Mouse (Mus musculus) heart, adult 2 months (tissue): ENCODE data around the gene Cep72. TPM values are rescaled to one million over a fixed set of nuclear protein-coding genes. Genes with fewer than 3 reads are reported as not detected.

ENCODE experiments used
- DNase-seq, 2 experiments: peaks; one replicate each; pipeline ENCODE4 v3.0.0; 2021
- H3K27ac ChIP-seq: fragments of 200-600 bp; 2 replicates; pipeline ENCODE4 v1.8.1; 2022
- H3K27me3 ChIP-seq: fragments of 200-500 bp; 2 replicates; pipeline ENCODE4 v1.6.1; 2012; ENCODE audit warnings: mild to moderate bottlenecking, low read length, inconsistent platforms, mixed read lengths; ENCODE audit not compliant: control insufficient read depth, insufficient read depth
- H3K36me3 ChIP-seq: fragments of 200-500 bp; 2 replicates; pipeline ENCODE4 v1.6.1; 2012; ENCODE audit warnings: low read length, inconsistent platforms; ENCODE audit not compliant: control insufficient read depth, insufficient read depth
- H3K4me1 ChIP-seq: fragments of 200-500 bp; 2 replicates; pipeline ENCODE4 v1.6.1; 2011; ENCODE audit warnings: low read length; ENCODE audit not compliant: control insufficient read depth, insufficient read depth
- H3K4me3 ChIP-seq: fragments of 200-600 bp; 2 replicates; pipeline ENCODE4 v1.8.1; 2022
- H3K79me2 ChIP-seq: fragments of 200-500 bp; replicated peaks from 2 replicates; pipeline ENCODE4 v1.6.1; 2012; ENCODE audit warnings: mild to moderate bottlenecking, inconsistent platforms, low read length, moderate library complexity, mixed read lengths; ENCODE audit not compliant: control insufficient read depth, insufficient read depth
- H3K9ac ChIP-seq: fragments of 200-500 bp; 2 replicates; pipeline ENCODE4 v1.6.1; 2012; ENCODE audit warnings: low read depth, mild to moderate bottlenecking, control low read depth, inconsistent platforms, low read length, mixed read lengths
- CTCF ChIP-seq: fragments of 200-600 bp; IDR thresholded peaks from 2 replicates; pipeline ENCODE4 v1.8.1; 2022; ENCODE audit warnings: antibody characterized with exemption, mild to moderate bottlenecking, moderate library complexity
- EP300 ChIP-seq: fragments of 200-500 bp; IDR thresholded peaks from 2 replicates; pipeline ENCODE4 v1.6.1; 2011; ENCODE audit warnings: low read depth, low read length, control low read depth; ENCODE audit not compliant: insufficient read depth
- POLR2A ChIP-seq: fragments of 200-500 bp; IDR thresholded peaks from 2 replicates; pipeline ENCODE4 v1.6.1; 2011; ENCODE audit warnings: mild to moderate bottlenecking, low read depth, low read length, control low read depth; ENCODE audit not compliant: insufficient read depth
- WGBS: fragments of 180-500 bp; shearing (Covaris S2); methylation state at CpG from one replicate; pipeline ENCODE4 v1.1.7; 2018; 5-methylcytosine and 5-hydroxymethylcytosine counted together
- intact Hi-C: fragments of 180-260 bp; cut with DNase I; formaldehyde crosslinking; loops from one replicate; pipeline ENCODE4 v1.15.1; 2025
- polyA plus RNA-seq: library from polyadenylated mRNA; depleted of rRNA; stranded (reverse); fragments of >200 nt; gene quantifications from 2 replicates; pipeline ENCODE4 v1.2.3, GENCODE M21; 2012
- total RNA-seq, 2 experiments: library from RNA; stranded (reverse); gene quantifications; 2 replicates each; pipeline ENCODE4 v1.2.3; 2021

Cep72 gene
- total and polyA plus RNA-seq, 3 experiments = 0.34 to 0.68 (median 0.34) TPM

DNA sequence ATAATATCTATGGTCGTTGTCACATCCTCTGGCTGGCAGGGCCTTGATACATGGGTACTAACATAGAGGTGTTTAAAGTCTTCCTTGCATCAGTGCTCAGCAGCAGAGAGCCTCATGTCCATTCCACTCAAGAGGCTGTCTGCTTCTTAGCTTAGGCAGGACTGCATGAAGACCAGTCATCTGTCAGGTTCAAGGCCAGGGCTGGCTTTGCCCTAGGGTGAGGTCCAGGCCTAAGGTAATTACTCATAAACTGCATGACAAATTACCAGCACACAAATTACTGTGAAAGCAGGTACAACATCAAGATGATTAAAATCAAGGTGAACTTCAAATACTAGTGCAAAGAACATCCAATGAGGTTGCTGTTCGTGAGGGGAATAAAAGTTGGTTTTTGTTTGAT, 26.3 kb downstream of the Cep72 start:
- Histone ChIP-seq H3K79me2 (no peaks in the 10 kb centered on the region), H3K9ac (no peak overlapping the region), H3K27me3 (no peaks in the 10 kb centered on the region), H3K4me3 (no peak overlapping the region), H3K27ac (no peak overlapping the region), H3K36me3 (no peaks in the 10 kb centered on the region), H3K4me1 (peaks cover 3% of the 10 kb centered on the region; the same call in 1 of the 2 replicates)
- no peak for DNase-seq
- intact Hi-C loops = no loop called here
- WGBS = 93% methylated on average over 2 of the region's 2 CpGs
- TF ChIP-seq POLR2A (no peak), EP300 (no peak), CTCF (no peak)

DNA sequence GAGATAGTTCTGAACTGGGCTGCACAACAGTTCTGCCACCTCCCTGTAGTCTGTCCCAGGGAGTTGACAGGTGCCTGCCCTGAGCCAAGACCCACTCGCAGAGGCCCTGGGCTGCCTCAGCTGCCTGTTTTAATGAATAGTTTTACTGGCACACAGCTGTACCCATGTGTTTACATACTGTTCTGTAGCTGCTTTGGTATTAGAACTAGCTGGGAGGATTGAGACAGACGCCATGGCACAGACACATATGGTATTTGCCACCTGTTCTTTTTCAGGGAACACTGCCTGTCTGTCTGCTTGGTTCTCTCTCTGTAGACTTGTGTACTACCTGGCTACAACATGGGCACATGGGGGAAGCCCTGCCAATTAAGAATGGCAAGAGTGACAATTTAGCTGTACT, 27.3 kb downstream of the Cep72 start:
- Histone ChIP-seq H3K4me3 (no peak overlapping the region), H3K36me3 (no peaks in the 10 kb centered on the region), H3K4me1 (peaks cover 3% of the 10 kb centered on the region; the same call in 1 of the 2 replicates), H3K27me3 (no peaks in the 10 kb centered on the region), H3K27ac (no peak overlapping the region), H3K9ac (no peak overlapping the region), H3K79me2 (no peaks in the 10 kb centered on the region)
- WGBS = 64% methylated on average over 2 of the region's 2 CpGs
- DNase-seq = no peak
- intact Hi-C loops = no loop called here
- TF ChIP-seq CTCF (no peak), POLR2A (no peak), EP300 (no peak)

DNA sequence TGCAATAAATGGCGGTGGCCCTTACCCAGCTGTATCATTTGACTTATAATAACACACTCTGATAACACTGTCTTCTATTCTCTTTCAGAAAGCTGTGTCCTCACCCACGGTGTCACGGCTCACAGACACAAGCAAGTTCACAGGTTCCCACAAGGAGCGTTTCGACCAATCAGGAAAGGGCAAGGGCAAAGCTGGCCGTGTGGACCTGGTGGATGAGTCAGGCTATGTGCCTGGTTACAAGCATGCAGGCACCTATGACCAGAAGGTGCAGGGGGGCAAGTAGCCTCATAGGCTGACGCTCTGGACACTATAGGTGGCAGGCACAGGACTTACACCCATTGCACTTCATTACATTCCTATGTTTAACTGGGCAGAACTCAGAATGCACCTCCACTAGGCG, 31.0 kb downstream of the Cep72 start:
- no peak overlapping the region for H3K4me3 ChIP-seq
- intact Hi-C loops = no loop called here
- TF ChIP-seq EP300 (no peak), CTCF (no peak), POLR2A (no peak)
- no peaks in the 10 kb centered on the region for H3K27me3 ChIP-seq
- 89% methylated on average over 8 of the region's 8 CpGs for WGBS
- H3K4me1 ChIP-seq = peaks cover 7% of the 10 kb centered on the region
- DNase-seq = no peak
- H3K9ac ChIP-seq = no peak overlapping the region
- H3K27ac ChIP-seq = no peak overlapping the region
- peaks cover 3% of the 10 kb centered on the region for H3K36me3 ChIP-seq
- no peaks in the 10 kb centered on the region; the same call in 1 of the 2 replicates for H3K79me2 ChIP-seq

DNA sequence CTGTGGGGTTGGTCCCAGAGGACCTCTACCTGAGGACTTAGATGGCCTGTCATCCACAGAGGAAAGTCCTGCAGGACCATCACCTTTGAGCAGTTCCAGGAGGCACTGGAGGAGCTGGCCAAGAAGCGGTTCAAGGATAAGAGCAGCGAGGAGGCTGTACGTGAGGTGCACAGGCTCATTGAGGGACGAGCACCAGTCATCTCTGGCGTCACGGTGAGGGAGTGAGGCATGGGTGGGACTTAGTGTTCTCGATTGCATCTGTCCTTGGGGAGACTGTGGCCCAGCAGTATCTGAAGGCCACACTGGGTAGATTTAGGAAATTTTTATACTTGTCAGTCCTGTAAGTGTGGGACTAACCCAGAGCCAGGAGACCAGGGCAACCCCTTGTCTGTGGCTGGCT, 31.4 kb downstream of the Cep72 start:
- Histone ChIP-seq H3K79me2 (no peaks in the 10 kb centered on the region; the same call in 1 of the 2 replicates), H3K9ac (no peak overlapping the region), H3K36me3 (peaks cover 3% of the 10 kb centered on the region), H3K4me1 (peaks cover 11% of the 10 kb centered on the region), H3K27me3 (no peaks in the 10 kb centered on the region), H3K4me3 (no peak overlapping the region), H3K27ac (no peak overlapping the region)
- intact Hi-C loops = no loop called here
- WGBS = 88% methylated on average over 7 of the region's 7 CpGs
- DNase-seq = no peak
- no peak for TF ChIP-seq EP300
- TF ChIP-seq POLR2A = no peak
- no peak for TF ChIP-seq CTCF

DNA sequence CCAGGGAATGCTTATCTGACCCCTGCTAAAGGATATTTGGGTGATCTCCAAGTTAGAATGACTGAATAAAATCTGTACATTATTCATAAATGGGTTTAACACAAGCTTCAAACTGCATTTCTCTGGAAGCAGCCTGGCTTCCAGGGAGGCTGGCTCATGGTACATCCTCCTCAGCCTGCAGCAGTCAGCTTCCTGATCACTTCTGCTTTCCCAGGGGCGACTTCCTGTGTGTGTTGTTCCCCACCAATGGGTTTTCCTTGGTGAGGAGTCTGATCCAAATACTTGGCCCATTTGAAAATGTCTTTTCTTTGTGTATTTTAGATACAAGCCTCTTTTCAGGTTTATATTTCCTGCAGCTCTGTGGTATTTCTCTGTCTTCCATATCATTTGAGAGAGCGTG, 33.1 kb downstream of the Cep72 start:
- TF ChIP-seq EP300 (no peak), CTCF (no peak), POLR2A (no peak)
- WGBS = 60% methylated on average over 2 of the region's 2 CpGs
- Histone ChIP-seq H3K27ac (peak overlapping the region; percentile 38), H3K36me3 (peaks cover 7% of the 10 kb centered on the region), H3K27me3 (no peaks in the 10 kb centered on the region), H3K9ac (no peak overlapping the region), H3K4me3 (no peak overlapping the region), H3K79me2 (no peaks in the 10 kb centered on the region; the same call in 1 of the 2 replicates), H3K4me1 (peaks cover 17% of the 10 kb centered on the region)
- intact Hi-C loops = no loop called here
- DNase-seq = no peak

DNA sequence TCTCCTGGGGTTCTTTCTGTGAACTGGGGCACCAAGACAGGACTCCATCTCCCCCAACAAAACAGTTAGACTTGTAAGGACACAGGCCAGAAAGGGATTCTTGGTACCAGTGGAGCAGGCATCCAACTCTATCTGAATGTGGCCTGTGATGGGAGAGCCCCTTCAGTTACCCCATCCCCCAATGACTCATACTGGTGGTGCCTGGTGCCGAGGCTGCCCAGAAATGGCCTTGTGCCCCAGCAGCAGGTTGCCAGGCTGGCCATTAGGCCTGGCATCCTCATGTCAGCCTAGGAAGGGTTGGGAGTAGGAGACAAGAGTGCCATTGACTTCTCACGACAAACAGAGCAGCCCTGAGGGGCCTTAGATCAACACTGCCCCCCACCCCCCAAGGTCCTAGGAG, 34.0 kb downstream of the Cep72 start:
- no peak overlapping the region for H3K4me3 ChIP-seq
- no peak for DNase-seq
- no peaks in the 10 kb centered on the region; the same call in 1 of the 2 replicates for H3K79me2 ChIP-seq
- no peak overlapping the region; the same call in 1 of the 2 replicates for H3K27ac ChIP-seq
- peaks cover 7% of the 10 kb centered on the region for H3K36me3 ChIP-seq
- H3K27me3 ChIP-seq = no peaks in the 10 kb centered on the region
- no peak overlapping the region for H3K9ac ChIP-seq
- WGBS = 77% methylated on average over 2 of the region's 2 CpGs
- TF ChIP-seq CTCF = no peak
- TF ChIP-seq EP300 = no peak
- TF ChIP-seq POLR2A = no peak
- intact Hi-C loops = no loop called here
- peaks cover 17% of the 10 kb centered on the region for H3K4me1 ChIP-seq
